Mouse (Mus musculus): ENCODE data around the gene Osbpl5.

DNA sequence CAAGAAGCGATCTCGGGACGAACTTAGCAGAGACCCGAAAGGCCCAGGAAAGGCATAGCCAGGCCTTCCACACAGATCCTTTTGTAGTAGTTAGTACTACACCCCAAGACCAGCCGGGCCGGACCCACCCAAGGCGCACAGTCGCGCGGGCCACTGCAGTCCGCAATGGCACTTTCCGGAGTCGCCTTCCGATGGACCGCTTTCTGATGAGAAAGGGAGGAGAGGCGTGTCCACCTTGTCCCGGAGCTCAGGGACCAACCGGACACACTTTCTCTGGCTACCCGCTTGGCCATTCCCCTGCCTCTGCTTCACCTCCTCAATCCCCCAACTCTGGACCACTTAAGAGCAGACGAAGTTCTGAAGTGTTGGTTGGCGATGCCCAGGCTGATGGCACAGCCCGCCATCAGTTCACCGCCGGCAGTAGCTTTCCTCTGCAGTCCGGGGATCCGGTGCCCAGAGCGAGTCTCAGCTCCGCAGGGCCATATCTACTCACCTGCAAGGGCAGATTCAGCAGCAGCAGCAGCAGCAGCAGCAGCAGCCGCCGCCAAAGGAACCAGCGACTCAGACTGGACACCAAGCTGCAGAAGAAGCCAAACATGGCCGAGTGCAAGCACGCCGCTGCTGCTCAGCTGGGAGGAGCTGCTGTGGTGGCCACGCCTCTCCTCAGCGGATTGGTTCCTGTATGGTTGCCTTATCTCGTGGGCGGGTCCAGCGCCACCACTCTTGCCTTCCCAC lies 107.6 kb downstream of the Osbpl5 start, which contains the start of gene Tnfrsf22:
- TF ChIP-seq CTCF (IDR thresholded peaks at IDR 0.05; ENCODE audit: borderline replicate concordance, control insufficient read depth, extremely low read depth, insufficient read depth, low read length, poor library complexity) (no peak), POLR2A (IDR thresholded peaks at IDR 0.05; ENCODE audit: control insufficient read depth, extremely low read depth, insufficient read depth, low read length, poor library complexity) (no peak)

Data from thymus, adult 2 months (tissue).